Mouse (Mus musculus) kidney, adult 18-20 months (tissue): ENCODE data around the gene Nf1.

Experiments
- DNase-seq: peaks from one replicate; pipeline ENCODE4 v3.0.0; 2021

The Nf1 gene

DNA sequence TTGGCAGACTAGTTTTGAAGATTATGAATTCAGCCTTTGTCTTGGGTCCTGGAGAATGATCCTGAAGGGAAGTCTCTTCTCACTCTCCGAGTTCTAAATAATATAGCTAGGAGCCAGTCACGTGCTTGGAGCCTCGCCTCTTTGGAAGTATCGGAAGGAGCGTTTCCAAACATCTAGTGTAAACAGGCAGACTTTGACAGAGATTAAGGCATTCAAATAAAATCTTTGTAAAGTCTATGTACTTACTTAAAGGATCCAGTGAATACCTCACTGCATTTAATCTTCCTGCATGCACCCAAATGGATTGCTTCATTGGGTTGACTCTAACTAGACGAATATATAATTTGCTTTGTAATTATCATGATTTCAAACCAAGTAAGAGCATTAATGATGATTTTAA, 143.9 kb downstream of the Nf1 start:
- no peak for DNase-seq

DNA sequence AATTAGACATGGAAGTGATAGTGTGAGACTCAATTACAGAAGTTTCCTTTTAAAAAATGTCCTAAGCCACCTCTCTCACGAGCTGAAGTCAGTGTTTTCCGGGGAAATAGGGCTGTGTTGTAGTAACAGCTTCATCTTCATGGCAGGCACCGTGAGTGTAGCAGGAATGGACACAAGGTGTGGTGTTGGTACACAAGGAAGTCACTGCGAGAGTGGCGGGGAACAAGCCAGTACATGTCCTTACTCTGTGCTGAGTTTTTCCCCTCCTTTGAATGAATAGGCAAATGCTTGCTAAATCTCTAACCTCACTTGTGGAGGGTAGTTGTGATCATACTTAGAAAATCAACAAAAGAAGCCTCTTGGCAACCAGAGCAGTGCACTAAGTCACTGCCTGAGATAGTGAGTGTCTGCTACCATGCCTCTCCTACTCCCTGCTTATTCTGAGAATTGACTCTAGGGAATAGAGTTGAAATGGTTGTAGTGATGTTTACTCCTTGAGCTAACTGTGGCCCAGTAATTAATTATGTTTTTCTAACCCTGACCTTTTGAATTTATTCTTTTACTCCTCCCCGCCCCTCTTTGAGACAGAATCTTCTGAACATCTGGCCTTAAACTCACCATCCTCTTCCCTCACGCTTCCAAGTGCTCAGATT, 144.5 kb downstream of the Nf1 start:
- DNase-seq = no peak

DNA sequence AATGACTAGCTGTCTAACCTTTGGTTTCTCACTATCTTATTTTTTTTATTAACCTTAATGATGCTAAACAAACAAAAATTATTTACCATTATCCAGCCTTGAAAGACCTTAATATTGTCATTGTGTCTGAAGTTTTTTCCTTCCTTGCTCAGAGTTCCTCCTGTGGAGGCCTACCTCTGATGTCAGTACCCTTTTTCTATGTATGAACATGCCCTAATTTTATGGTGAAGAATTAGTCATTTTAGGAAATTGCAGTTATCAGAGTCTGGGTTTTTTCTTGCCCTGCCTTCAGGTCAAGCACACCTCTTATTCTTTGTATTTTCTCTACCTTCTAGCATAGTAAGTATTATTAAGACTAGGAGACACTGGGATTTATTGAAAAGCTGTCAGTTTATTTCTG, 145.2 kb downstream of the Nf1 start:
- DNase-seq = no peak

DNA sequence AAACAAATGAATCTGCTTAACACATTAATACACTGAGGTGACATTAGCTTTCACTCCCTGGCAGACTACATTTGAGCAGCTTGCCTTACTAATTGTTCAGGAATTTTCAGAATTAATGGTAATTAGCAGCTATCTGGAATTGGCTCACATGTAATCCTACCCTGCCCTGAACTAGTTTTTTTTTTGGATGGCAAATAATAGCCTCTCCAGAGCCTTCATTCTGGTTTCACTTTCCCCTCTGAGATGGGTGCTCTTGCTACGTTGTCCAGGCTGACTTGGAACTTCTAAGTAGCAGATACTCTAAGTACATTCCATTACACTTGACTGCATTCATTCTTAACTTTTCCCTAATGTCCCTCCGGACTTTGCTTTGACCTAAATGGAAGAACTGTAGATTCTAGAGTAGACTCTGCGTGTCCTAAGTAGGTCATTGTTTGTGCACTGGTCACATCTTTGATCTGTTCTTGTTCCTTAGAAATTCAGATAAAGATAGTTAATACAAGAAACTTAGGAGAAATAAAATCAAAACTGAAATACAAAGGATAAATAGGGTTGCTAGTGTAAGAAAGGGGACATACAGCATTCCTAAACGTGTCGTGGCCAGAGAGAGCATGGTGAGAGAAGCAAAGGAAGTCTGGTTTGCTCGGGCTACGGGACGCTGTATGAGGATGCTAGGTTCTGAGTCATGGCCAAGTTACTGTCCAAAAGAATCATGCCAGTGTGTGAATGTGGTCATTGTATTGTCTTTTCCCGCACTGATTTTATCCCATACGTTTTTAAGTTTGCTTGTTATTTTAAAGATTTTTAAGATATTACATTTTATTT, 155.7 kb downstream of the Nf1 start:
- peak; percentile 4 for DNase-seq

DNA sequence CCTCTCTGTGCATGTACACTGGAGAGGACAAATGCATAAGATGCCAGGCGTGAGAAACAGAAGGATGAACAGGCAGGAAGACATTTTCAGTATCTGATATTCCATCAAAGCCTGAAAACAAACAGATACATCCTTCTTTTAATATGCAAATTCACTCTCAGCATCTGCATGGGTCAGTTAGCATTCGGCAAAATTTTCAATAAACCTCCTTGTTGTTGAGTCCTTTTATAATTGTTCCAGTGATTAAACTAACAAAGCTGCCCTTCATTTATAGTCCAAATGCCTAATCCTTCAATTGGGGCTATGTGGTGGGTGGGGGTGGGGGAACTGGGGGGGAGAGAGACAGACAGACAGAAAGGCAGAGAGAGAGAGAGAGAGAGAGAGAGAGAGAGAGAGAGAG, 163.4 kb downstream of the Nf1 start:
- no peak for DNase-seq

DNA sequence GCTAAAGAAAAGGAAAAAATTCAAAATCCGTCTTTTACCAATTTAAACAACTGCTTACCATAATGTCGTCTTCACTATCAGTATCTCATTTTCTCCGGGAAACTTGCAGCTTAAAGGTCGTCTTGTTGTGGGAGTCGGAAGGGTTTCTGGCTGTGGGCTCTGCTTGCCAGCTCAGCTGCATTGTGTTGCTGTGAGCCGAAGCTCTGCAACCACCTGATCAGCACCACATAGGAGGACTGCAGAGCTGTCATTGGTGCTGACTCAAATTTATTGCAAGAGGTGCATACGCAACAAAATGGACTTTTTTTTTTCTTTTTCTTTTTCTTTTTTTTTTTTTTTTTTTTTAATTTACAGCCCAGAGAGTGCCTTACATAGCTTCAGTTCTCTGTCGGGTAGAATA, 164.4 kb downstream of the Nf1 start, which contains the start of gene Omg:
Omg (minus strand) TSS at position 240 of the 400 bp plus-strand sequence.
- DNase-seq = no peak

DNA sequence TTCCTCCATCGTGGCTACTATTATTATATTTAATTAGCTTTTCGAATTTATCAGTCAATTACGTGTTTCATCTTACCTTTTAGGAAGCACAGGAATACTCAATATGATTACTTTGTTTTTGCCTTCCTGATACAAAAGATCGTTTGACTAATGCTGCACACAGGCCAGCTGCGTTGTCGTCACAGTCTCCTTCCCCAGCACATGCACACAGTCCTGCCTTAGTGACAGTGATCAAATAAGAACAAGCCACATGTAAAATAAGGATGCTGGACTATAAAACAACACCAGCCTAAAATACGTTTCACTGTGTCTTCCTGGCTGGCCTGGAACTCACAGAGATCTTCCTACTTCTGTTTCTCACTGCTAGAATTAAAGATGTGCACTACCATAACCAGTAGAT, 165.0 kb downstream of the Nf1 start:
- no peak for DNase-seq

DNA sequence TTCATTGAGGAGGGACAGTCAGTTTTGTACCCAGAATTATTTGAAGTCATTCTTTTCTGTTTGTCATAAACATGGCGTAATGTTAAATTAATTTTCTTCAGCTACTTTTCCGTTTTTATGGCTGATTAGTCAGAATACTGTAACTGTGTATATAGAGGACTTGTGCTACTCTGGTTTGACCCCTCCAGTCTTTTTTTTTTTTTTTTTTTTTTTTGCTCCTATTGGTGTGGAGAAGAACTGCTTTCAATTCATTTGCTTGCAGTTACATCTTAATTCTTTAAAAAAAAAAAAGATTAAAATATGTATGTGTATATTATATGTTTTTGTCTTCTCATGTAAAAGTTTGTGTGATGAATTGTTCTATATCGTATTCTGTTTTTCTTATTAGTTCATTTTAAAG, 172.5 kb downstream of the Nf1 start:
- DNase-seq = no peak

DNA sequence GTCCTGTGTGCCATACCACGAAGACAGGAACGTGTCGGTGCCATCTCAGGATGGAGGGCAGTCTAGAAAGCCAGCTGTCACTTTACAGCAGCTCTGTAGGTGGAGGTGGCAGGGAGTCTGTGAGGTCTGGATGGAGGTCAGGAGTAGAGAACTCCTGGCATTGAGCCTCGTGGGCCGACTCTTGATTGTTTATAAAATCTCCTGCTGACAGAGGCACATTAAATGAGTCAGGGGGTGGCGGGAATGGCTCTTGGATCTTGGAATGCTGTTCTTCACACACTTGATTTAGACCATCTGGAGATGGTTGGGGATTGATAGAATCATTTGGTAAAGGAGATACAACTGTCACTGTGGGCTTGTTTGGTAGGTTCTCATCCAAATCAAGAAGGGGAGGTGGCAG, 175.8 kb downstream of the Nf1 start:
- DNase-seq = no peak

DNA sequence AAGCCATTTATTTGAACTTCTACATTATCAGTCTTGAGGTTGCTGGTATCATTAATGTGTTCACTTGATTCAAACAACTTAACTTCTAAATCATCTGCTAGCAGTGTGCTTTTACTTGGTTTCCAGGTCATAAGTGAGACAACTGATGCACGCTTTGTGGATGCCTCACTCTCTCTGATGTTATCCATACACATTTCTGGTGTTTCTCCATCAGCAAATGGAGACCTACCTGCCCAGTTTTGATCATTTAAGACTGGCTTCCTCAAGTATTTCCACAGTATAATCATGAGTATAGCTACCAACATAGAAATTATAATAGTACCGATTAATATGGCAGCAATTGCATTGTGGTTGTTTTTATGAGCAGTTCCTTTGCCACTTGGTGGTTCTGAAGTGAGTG, 176.3 kb downstream of the Nf1 start:
- no peak for DNase-seq

DNA sequence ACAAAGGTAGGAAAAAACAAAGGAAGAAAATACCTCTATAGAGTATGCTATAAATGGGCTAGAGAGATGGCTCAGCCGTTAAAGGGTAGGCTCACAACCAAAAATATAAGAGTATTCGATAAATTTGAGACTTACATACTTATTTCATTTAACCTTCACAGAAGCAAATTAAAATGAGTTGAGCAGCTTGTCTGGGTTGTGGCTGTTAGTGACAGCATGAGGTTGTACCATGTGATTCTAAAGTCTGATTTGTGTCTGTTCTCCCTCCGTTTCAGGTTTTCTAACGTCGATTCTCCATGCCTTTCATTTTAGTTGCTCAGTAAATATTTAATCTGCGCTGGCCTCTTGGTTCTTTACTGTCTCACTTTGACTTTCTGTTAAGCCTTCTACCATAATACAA, 179.8 kb downstream of the Nf1 start:
- no peak for DNase-seq

DNA sequence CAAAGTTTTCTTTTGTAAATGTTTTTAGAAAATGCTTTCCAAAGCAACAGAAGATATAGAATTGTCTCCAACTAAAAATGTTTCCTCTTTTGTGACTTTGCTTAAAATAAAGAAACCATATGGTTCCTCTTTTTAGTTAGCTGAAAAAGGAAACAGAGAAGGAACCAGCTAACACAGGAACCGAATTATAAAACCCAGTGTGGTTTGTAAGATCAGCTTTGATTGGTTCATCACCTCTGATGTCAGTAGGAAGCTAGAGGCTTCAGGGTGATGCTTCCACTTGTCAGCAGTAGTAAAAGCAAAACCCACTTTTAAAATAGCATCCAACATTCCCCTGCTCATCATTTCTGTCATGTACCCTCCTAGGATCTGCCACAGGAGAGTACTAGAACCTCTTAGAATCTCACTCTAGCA, 180.4 kb downstream of the Nf1 start:
- DNase-seq = no peak

DNA sequence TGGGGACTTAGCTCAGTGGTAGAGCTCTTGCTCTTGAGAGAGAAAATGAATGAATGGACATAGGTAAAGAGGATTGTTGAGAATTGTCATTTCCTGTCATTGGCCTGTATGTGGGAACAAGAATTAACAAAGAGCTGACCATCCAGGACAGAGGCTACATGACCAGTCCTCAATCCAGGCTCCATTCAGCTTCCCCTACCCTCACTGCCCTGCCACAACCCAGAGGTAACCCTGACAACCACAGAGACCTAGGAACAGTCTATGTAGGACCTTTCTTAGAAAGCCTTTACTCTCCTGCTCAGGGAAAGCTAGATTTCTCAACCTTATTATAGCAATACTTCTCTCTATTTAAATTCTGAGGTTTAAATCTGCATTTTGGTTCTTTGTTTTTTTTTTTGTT, 181.3 kb downstream of the Nf1 start:
- DNase-seq = no peak

DNA sequence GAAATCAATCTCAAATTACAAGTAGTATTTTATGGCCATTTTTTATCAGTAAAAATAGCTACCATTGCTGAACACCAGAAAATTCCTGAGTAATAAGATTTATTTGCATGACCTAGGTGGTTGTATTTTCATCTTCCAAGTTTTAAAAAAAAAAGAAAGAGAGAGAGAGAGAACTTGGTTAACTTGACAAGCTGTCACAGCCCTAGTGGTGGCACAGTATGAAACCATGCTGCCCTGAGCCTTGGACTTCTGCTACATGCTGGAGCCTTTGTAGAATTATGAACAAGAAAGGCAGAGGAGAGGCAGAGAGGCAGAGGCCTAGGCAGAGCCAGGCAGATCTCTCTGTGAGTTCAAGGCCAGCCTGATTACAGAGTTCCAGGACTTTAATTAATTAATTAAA, 182.4 kb downstream of the Nf1 start:
- no peak for DNase-seq

DNA sequence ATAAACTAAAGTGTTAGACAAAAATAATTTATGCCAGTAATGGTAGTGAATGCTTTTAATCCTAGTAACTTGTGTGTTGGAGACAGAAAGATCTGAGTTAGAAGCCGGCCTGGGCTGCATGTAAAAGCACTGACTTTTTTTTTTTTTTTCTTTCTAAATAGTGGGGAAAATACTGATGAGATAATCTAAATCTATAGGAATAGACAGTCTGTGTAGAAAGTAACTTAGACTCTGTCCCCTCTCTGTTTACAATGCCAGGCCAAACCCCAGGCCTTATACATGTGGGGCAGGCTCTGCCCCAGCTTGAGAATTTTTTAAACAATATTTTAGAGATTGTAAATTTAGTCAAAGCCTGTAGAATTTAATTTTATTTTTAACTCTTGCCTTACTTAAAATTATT, 183.5 kb downstream of the Nf1 start:
- no peak for DNase-seq

DNA sequence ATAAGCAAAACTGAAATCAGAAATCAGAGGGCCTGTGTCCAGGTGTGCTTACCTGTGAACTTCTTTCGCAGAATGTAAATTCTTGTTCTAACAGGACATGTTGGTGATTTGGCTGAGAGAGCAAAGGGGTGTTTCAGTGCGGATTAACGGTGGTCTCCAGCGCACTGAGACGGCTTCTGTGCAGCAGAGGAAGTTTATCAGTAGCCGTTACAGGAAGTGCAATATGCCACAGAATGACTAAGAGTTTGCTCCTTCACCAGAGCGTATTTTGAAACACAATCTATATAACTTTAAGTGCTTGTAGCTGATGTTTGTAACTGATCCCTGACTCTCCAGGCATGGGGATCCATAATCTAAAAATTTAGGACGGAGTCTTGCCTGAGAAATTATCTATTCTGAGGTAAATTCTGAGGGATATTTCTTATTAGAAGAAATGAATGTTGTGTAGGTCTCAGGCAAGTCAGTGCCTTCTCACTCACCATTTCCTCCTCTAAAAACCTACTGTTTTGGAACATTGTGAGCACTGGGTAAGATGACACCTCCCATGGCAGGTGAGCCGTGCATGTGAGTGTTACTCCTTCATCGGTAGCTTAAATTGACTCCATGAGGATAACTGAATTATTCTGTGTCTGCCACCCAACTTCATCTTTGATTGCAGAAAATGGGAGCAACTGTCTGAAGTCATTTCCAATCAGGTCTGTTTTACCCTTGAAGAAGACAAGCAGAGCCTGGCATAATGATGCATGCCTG, 184.2 kb downstream of the Nf1 start, which contains the start of gene Evi2b:
Evi2b (minus strand) TSS at position 203 of the 750 bp plus-strand sequence.
- DNase-seq = no peak

DNA sequence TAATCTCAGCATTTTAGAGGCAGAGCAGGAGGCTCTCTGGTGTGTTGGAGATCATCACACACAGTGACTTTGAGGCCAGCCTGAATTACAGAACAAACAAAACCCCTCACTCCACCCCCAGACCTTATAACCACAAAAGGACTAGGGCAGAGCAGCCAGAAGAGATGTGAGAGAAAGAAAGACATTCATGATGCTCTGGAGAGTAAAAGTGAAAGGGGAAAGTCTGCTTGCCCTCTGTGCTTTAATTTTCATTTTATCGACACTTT, 184.8 kb downstream of the Nf1 start:
- no peak for DNase-seq

DNA sequence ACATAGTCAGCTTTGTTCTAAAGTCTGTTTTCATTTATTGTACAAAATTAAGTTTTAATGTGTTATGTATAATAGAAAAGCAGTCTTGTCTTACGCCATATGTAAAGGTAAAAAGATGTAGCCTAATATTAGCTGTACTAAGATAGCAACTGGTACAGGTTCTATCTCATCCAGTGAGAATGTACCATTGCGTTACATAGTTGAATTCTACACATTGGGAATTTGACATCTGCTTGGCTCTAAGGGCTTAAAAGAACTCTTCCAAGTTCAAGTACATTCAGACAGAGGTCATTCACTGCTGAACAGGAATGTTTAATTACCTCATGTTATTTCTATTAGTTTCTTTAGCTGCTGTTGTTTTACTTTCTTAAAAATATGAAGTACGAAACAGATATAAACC, 187.1 kb downstream of the Nf1 start:
- DNase-seq = no peak

DNA sequence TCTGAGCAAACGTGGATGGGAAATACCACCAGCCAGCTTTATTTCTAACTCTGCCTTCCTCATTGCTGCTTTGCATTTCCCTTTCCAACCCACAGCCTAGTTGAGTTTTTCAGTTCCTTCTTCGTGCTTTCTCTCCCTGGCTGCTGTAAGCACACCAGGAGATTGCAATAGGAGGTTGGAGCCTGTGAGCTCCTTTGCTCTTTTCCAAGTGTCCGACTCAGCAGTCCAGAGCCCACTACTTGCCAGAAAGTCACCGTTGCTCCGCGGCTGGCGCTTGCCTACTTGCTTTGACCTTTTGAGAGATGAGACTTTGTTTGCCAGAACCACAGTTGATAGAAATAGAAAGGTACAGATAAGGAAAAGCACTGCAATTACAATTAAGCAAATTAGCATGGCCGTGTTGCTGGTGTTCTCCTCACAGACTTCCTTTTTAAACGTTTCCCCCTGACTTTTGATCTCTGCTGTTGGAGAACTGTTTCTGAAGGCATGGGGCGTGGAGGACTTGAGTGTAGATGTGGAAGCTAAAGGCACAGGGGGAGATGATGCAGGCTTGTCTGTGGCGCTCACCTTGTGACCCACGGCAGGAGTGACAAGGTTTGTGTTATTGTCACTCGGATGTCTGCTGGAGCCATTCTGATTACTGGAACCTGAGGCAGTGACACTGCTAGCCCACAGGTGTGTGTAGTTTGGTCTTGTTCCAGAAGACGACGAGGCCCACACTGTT, 187.7 kb downstream of the Nf1 start:
- DNase-seq = peak; percentile 19

DNA sequence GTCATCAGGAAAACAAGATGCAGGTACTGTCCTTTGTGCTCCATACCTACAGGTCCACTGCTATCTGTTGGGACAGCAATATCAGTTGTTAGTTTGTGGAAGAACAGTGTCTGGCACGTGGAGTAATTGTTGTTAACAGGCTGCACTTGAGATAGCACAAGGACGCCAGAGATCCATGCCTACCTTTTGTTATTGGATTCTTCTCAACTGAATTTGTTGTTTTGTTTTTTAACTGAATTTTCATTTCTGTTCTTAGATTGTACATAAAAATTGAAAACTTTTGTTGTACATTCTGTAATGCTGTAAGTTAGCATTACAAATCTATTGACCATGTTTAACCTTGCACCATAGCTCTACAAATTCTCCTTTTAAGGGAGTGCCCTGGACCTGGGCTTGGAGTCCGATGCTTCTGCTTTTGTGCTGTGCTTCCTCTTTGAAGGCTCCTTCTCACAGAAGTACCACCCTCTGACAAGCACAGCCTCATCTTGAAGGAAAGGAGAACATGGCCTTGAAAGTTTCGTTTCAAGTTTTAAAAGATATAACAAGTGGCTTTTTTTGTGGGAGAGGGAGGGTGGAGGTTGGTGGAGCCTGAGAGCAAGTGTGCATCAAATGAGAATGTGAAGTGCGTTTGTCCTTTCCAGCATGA, 188.4 kb downstream of the Nf1 start:
- no peak for DNase-seq

DNA sequence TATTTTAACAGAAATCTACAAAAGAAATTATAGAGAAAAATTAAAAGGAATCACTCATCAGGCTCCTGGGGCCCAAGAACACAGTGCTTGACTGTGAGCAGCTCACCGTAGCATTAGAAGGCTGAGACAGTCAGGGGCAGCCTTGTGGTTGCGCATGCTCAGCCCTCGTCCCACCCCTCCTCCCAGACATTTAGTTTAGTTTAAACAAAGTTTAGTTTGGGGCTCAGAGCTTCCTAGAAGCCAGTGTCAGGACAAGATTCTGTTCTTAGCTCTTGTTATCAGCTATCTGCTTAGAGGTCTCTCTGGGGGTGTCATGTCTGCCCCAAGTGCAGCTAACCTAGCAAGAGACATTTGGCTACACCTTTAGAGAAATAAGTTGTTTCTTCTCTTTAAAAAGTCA, 189.1 kb downstream of the Nf1 start:
- DNase-seq = no peak

DNA sequence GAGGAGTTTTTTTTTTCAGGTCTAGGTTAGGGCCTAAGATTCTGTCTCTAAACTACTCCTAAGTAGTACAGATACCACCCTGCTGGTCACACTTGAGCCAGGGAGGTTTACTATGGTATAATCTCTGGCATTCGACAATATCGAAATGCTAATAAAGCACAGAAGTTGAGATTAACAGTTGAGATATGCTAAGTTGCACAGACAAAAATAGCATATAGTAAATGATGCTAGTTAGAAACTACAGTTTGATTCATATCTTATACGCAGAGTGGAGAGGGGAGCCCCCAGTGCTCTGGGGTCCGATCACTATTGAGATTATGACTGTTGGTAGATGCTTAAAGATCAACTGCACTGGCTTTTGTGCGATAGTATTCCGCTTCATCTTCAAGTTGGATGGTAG, 189.7 kb downstream of the Nf1 start:
- DNase-seq = no peak

DNA sequence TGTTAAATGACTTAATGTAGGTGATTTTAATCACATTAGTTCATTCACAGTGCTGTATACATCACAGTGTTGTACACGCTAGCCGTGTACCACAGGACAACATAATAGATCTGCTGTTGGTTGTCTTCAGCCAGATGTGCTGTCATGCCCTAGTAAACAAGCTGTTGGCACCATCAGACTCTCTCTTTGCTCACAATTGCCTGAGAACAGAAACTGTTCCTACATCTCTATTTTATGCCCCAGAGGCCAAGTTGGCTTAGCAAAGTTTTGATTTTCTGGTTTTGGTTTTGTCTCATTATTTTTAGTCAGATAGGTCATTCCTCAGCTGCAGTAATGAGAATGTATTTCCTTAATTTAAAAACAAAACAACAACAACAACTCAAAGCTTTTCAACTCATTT, 190.2 kb downstream of the Nf1 start:
- DNase-seq = no peak
